Mouse (Mus musculus): ENCODE results near the gene Gimap4.

- TF ChIP-seq USF1 (IDR thresholded peaks at IDR 0.05; ENCODE audit: low read depth) (no peak), POLR2A (IDR thresholded peaks at IDR 0.05; ENCODE audit: insufficient read length, low read depth) (no peak)
Measured at GRCm38 (mm10) chr6:48635105-48635504, 49.2 kb upstream of the Gimap4 start.

All from myocyte (in vitro differentiated cells).